Mouse (Mus musculus) intestine, embryonic 14.5 days (tissue): Measurements from ENCODE around the gene Otulinl. TPM values are rescaled to one million over a fixed set of nuclear protein-coding genes. Genes with fewer than 3 reads are reported as not detected.

Experiments
- ATAC-seq: fragments of 200-750 bp; cut with Nextera tagmentation; replicated peaks from 2 replicates; pipeline ENCODE4 v1.8.0; 2017; ENCODE audit warnings: low read depth, moderate number of reproducible peaks, moderate TSS enrichment, moderate library complexity; ENCODE audit not compliant: low FRiP score, low TSS enrichment
- DNase-seq: peaks from one replicate; pipeline ENCODE4 v3.0.0-alpha.2; 2018; ENCODE audit warnings: low spot score
- H3K27ac ChIP-seq: fragments of 300-500 bp; sonication (generic); 2 replicates; pipeline ENCODE4 v1.5.1; 2014; ENCODE audit warnings: low read depth, mild to moderate bottlenecking, control low read depth
- H3K27me3 ChIP-seq: fragments of 300-500 bp; sonication (generic); replicated peaks from 2 replicates; pipeline ENCODE4 v1.6.1; 2014; ENCODE audit warnings: low read length, control low read depth; ENCODE audit not compliant: control insufficient read depth, insufficient read depth
- H3K36me3 ChIP-seq: fragments of 300-500 bp; sonication (generic); 2 replicates; pipeline ENCODE4 v1.6.1; 2014; ENCODE audit warnings: low read length, control low read depth; ENCODE audit not compliant: control insufficient read depth, insufficient read depth
- H3K4me1 ChIP-seq: fragments of 300-500 bp; sonication (generic); replicated peaks from 2 replicates; pipeline ENCODE4 v1.6.1; 2014; ENCODE audit warnings: low read length, control low read depth, mixed read lengths; ENCODE audit not compliant: control insufficient read depth, insufficient read depth
- H3K4me2 ChIP-seq: fragments of 300-500 bp; sonication (generic); 2 replicates; pipeline ENCODE4 v1.6.1; 2014; ENCODE audit warnings: low read length
- H3K4me3 ChIP-seq: fragments of 300-500 bp; sonication (generic); 2 replicates; pipeline ENCODE4 v1.5.1; 2014; ENCODE audit warnings: low read depth, low read length, control low read depth, mixed read lengths
- H3K9ac ChIP-seq: fragments of 300-500 bp; sonication (generic); 2 replicates; pipeline ENCODE4 v1.6.1; 2014; ENCODE audit warnings: mild to moderate bottlenecking, low read length
- H3K9me3 ChIP-seq: fragments of 300-500 bp; sonication (generic); 2 replicates; pipeline ENCODE4 v1.6.1; 2016; ENCODE audit warnings: low read length, control low read depth; ENCODE audit not compliant: control insufficient read depth
- WGBS: fragments of 180-500 bp; shearing (Covaris S2); extraction: QIAGEN DNeasy Blood & Tissue Kit; methylation state at CpG from one replicate; pipeline ENCODE4 v1.1.7; 2014; 5-methylcytosine and 5-hydroxymethylcytosine counted together
- polyA plus RNA-seq: library from polyadenylated mRNA; unstranded; fragments of >200 nt; fragmentation: Nextera tagmentation; extraction: Ambion mirVana; gene quantifications from 2 replicates; pipeline ENCODE4 v1.2.1, GENCODE M21; 2014

Otulinl gene
- polyA plus RNA-seq, 1 experiment from 2014 or later: 7.4 TPM

DNA sequence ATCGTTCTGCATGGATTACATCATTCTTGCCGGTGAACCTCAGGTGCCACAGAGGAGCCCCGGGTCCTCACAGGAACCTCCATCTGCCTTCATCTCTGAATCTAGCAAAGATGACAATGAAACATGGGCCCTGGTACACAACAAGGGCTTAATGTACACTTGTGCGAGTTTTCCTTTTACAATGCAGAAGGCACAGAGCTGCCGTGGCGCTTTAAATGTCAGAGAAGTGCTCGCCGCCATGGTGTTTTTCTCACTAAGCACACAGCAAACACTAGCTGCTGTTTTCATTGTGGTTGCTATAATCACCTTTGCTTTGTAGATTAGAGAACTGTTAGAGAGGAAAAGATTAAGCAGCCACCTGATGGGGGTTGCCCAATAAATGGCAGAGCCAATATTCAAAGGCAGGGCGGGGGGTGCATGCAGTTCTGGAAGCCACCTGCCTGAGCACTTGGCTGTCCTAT is 13.3 kb downstream of the Otulinl start:
- no peak for ATAC-seq
- Histone ChIP-seq H3K9me3 (no peaks in the 10 kb centered on the region), H3K4me3 (no peak overlapping the region), H3K9ac (no peak overlapping the region), H3K27ac (no peak overlapping the region), H3K4me1 (0 out of 2 replicates have a peak, but pooled peaks cover 6% of the 10 kb centered on the region), H3K27me3 (no peaks in the 10 kb centered on the region), H3K36me3 (no peaks in the 10 kb centered on the region), H3K4me2 (no peak overlapping the region)
- 76% methylated on average over 9 of the region's 9 CpGs for WGBS
- no peak for DNase-seq

GRCm38 (mm10) chr15:27666911-27667539 is 14.4 kb downstream of the Otulinl start:
- DNase-seq: no peak
- H3K4me2 ChIP-seq: no peak overlapping the region
- H3K4me3 ChIP-seq: no peak overlapping the region
- no peak overlapping the region for H3K27ac ChIP-seq
- 0 out of 2 replicates have a peak, but pooled peaks cover 6% of the 10 kb centered on the region for H3K4me1 ChIP-seq
- no peak for ATAC-seq
- no peak overlapping the region for H3K9ac ChIP-seq
- H3K36me3 ChIP-seq: no peaks in the 10 kb centered on the region
- 58% methylated on average over 9 of the region's 9 CpGs for WGBS
- H3K9me3 ChIP-seq: no peaks in the 10 kb centered on the region
- no peaks in the 10 kb centered on the region for H3K27me3 ChIP-seq

- no peaks in the 10 kb centered on the region for H3K36me3 ChIP-seq
- no peaks in the 10 kb centered on the region for H3K27me3 ChIP-seq
- DNase-seq (no peak), ATAC-seq (0 out of 2 replicates have a peak, but pooled peaks have one; percentile 43)
- no peak overlapping the region for H3K9ac ChIP-seq
- H3K9me3 ChIP-seq: no peaks in the 10 kb centered on the region
- H3K4me1 ChIP-seq: 0 out of 2 replicates have a peak, but pooled peaks cover 6% of the 10 kb centered on the region
- no peak overlapping the region for H3K4me3 ChIP-seq
- WGBS: 51% methylated on average over 21 of the region's 21 CpGs
- no peak overlapping the region for H3K27ac ChIP-seq
- peak overlapping the region; percentile 11; the same call in 1 of the 2 replicates for H3K4me2 ChIP-seq
Observed at GRCm38 (mm10) chr15:27665392-27665911, 15.9 kb downstream of the Otulinl start.

GRCm38 (mm10) chr15:27664126-27664525 is 17.3 kb downstream of the Otulinl start:
- no peak overlapping the region for H3K27ac ChIP-seq
- WGBS: 93% methylated on average over 9 of the region's 9 CpGs
- H3K9ac ChIP-seq: no peak overlapping the region
- no peak overlapping the region for H3K4me3 ChIP-seq
- 0 out of 2 replicates have a peak, but pooled peaks cover 6% of the 10 kb centered on the region for H3K4me1 ChIP-seq
- no peaks in the 10 kb centered on the region for H3K36me3 ChIP-seq
- no peaks in the 10 kb centered on the region for H3K9me3 ChIP-seq
- DNase-seq (no peak), ATAC-seq (no peak)
- H3K4me2 ChIP-seq: no peak overlapping the region
- H3K27me3 ChIP-seq: no peaks in the 10 kb centered on the region

- Histone ChIP-seq H3K9ac (no peak overlapping the region), H3K4me3 (no peak overlapping the region), H3K27ac (no peak overlapping the region), H3K36me3 (no peaks in the 10 kb centered on the region), H3K9me3 (no peaks in the 10 kb centered on the region), H3K4me2 (no peak overlapping the region), H3K27me3 (no peaks in the 10 kb centered on the region), H3K4me1 (0 out of 2 replicates have a peak, but pooled peaks cover 6% of the 10 kb centered on the region)
- ATAC-seq: no peak
- 83% methylated on average over 1 of the region's 1 CpGs for WGBS
- no peak for DNase-seq
Observed at GRCm38 (mm10) chr15:27662699-27663098, 18.7 kb downstream of the Otulinl start.

- H3K4me2 ChIP-seq: no peak overlapping the region
- no peaks in the 10 kb centered on the region for H3K36me3 ChIP-seq
- H3K4me3 ChIP-seq: no peak overlapping the region
- no peak overlapping the region for H3K27ac ChIP-seq
- DNase-seq: no peak
- 84% methylated on average over 6 of the region's 6 CpGs for WGBS
- H3K9me3 ChIP-seq: no peaks in the 10 kb centered on the region
- H3K4me1 ChIP-seq: 0 out of 2 replicates have a peak, but pooled peaks cover 6% of the 10 kb centered on the region
- H3K27me3 ChIP-seq: no peaks in the 10 kb centered on the region
- no peak overlapping the region for H3K9ac ChIP-seq
- no peak for ATAC-seq
Observed at GRCm38 (mm10) chr15:27661696-27662095, 19.7 kb downstream of the Otulinl start.

- Histone ChIP-seq H3K4me2 (no peak overlapping the region), H3K27me3 (no peaks in the 10 kb centered on the region), H3K27ac (no peak overlapping the region), H3K4me3 (no peak overlapping the region), H3K9ac (no peak overlapping the region), H3K4me1 (no peaks in the 10 kb centered on the region), H3K36me3 (no peaks in the 10 kb centered on the region), H3K9me3 (no peaks in the 10 kb centered on the region)
- DNase-seq (peak; percentile 94), ATAC-seq (no peak)
- 40% methylated on average over 17 of the region's 17 CpGs for WGBS
Observed at GRCm38 (mm10) chr15:27659592-27660244, 21.7 kb downstream of the Otulinl start.

DNA sequence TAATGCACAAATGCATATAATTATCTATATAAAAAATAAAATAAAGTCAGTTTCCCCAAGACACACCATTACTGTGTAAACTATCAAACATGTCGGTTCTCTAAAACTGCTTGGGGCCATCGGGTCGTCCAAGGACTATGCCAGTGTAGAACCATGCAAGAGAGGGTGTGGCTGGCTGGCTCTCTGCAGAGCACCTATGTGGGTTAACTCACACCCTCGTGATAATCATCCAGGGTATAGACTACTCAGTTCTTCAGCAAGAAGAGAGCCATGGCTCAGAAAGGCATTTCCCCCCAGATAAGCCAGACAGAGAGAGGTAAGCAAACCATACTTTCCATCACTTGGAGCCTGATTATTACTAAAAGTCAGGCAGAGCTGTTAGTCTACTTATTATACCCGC is 22.2 kb downstream of the Otulinl start:
- Histone ChIP-seq H3K4me2 (no peak overlapping the region), H3K9me3 (no peaks in the 10 kb centered on the region), H3K9ac (no peak overlapping the region), H3K27ac (no peak overlapping the region), H3K4me3 (no peak overlapping the region), H3K4me1 (no peaks in the 10 kb centered on the region), H3K36me3 (no peaks in the 10 kb centered on the region), H3K27me3 (no peaks in the 10 kb centered on the region)
- DNase-seq (no peak), ATAC-seq (no peak)
- WGBS: 85% methylated on average over 5 of the region's 5 CpGs
